Mouse (Mus musculus) midbrain, postnatal 0 days (tissue): ENCODE results near the gene Fxyd5. TPM values are rescaled to one million over a fixed set of nuclear protein-coding genes. Genes with fewer than 3 reads are reported as not detected.

Source experiments
- ATAC-seq: fragments of 200-750 bp; cut with Nextera tagmentation; 2 replicates; pipeline ENCODE4 v1.8.0; 2017; ENCODE audit warnings: moderate number of reproducible peaks, mild to moderate bottlenecking, moderate TSS enrichment, moderate library complexity; ENCODE audit not compliant: low FRiP score
- DNase-seq: peaks from one replicate; pipeline ENCODE4 v3.0.0-alpha.2; 2015; ENCODE audit warnings: low spot score
- H3K27ac ChIP-seq: fragments of 300-500 bp; sonication (generic); 2 replicates; pipeline ENCODE4 v1.5.1; 2014; ENCODE audit warnings: low read depth, mild to moderate bottlenecking, low read length, mixed read lengths
- H3K27me3 ChIP-seq: fragments of 300-500 bp; sonication (generic); 2 replicates; pipeline ENCODE4 v1.6.1; 2014; ENCODE audit warnings: low read length, control low read depth, mixed read lengths; ENCODE audit not compliant: insufficient read depth
- H3K36me3 ChIP-seq: fragments of 300-500 bp; sonication (generic); 2 replicates; pipeline ENCODE4 v1.6.1; 2014; ENCODE audit warnings: low read length, control low read depth, mixed read lengths; ENCODE audit not compliant: insufficient read depth
- H3K4me1 ChIP-seq: fragments of 300-500 bp; sonication (generic); 2 replicates; pipeline ENCODE4 v1.6.1; 2014; ENCODE audit warnings: mild to moderate bottlenecking, control low read depth, antibody characterized with exemption, low read length, mixed read lengths; ENCODE audit not compliant: insufficient read depth
- H3K4me2 ChIP-seq: fragments of 300-500 bp; sonication (generic); 2 replicates; pipeline ENCODE4 v1.6.1; 2014; ENCODE audit warnings: low read depth, mild to moderate bottlenecking, low read length, mixed read lengths; ENCODE audit not compliant: poor library complexity, severe bottlenecking
- H3K4me3 ChIP-seq: fragments of 300-500 bp; sonication (generic); 2 replicates; pipeline ENCODE4 v1.5.1; 2014; ENCODE audit warnings: low read depth, mild to moderate bottlenecking, low read length, moderate library complexity
- H3K9ac ChIP-seq: fragments of 300-500 bp; sonication (generic); replicated peaks from 2 replicates; pipeline ENCODE4 v1.6.1; 2014; ENCODE audit warnings: mild to moderate bottlenecking, low read length, moderate library complexity, mixed read lengths; ENCODE audit not compliant: poor library complexity, severe bottlenecking
- H3K9me3 ChIP-seq: fragments of 300-500 bp; sonication (generic); 2 replicates; pipeline ENCODE4 v1.6.1; 2016; ENCODE audit warnings: low read length, control low read depth
- CTCF ChIP-seq: IDR thresholded peaks from 2 replicates; pipeline ENCODE4 v1.5.1; 2016; ENCODE audit warnings: antibody characterized with exemption, mild to moderate bottlenecking
- WGBS: fragments of 180-500 bp; shearing (Covaris S2); extraction: QIAGEN DNeasy Blood & Tissue Kit; methylation state at CpG from one replicate; pipeline ENCODE4 v1.1.7; 2014; 5-methylcytosine and 5-hydroxymethylcytosine counted together
- polyA plus RNA-seq: library from polyadenylated mRNA; unstranded; fragments of >200 nt; fragmentation: Nextera tagmentation; extraction: Ambion mirVana; gene quantifications from 2 replicates; pipeline ENCODE4 v1.2.1, GENCODE M21; 2015
- total RNA-seq: library from RNA; depleted of rRNA; stranded (reverse); fragments of >200 nt; gene quantifications from 2 replicates; pipeline ENCODE4 v1.2.3, GENCODE M21; 2014

Fxyd5 gene
- total and polyA plus RNA-seq, 2 experiments from 2014 or later, result 31.9 to 48.0 TPM

GRCm38 (mm10) chr7:31037675-31038074 lies 4.6 kb downstream of the Fxyd5 start:
- DNase-seq (no peak), ATAC-seq (no peak)
- 56% methylated on average over 2 of the region's 2 CpGs for WGBS
- Histone ChIP-seq H3K27me3 (peaks cover 15% of the 10 kb centered on the region), H3K9me3 (no peaks in the 10 kb centered on the region), H3K4me3 (no peak overlapping the region), H3K9ac (no peak overlapping the region), H3K36me3 (peaks cover 11% of the 10 kb centered on the region), H3K27ac (no peak overlapping the region), H3K4me1 (no peaks in the 10 kb centered on the region), H3K4me2 (no peak overlapping the region)
- TF ChIP-seq CTCF, result no peak

GRCm38 (mm10) chr7:31036917-31037316 lies 5.4 kb downstream of the Fxyd5 start:
- no peak overlapping the region for H3K9ac ChIP-seq

DNA sequence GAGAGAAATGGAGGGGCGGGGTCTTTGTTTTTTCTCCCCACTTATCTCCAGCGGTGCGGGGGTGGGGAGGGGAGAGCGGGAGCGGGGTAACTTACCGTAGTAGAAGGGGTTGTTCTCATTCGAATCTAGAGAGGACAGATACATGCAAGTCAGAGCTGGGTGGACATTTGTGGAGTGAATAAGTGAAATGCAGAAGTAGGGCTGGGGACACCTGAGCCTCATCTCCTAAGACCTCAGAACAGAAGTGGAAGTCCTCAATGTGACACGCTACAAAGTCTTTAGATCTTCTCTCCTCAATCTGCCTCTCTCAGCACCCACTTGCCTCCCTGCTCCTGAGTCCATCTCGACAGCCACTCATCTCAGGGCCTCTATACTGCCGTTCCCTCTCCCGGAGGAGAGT lies 7.0 kb downstream of the Fxyd5 start:
- no peak overlapping the region for H3K9ac ChIP-seq
- no peaks in the 10 kb centered on the region for H3K4me1 ChIP-seq
- H3K27me3 ChIP-seq, result no peaks in the 10 kb centered on the region; the same call in 1 of the 2 replicates
- no peak for TF ChIP-seq CTCF
- no peaks in the 10 kb centered on the region for H3K9me3 ChIP-seq
- ATAC-seq (no peak), DNase-seq (no peak)
- no peak overlapping the region for H3K4me2 ChIP-seq
- H3K4me3 ChIP-seq, result no peak overlapping the region
- 85% methylated on average over 11 of the region's 11 CpGs for WGBS
- no peak overlapping the region for H3K27ac ChIP-seq
- H3K36me3 ChIP-seq, result peaks cover 5% of the 10 kb centered on the region; the same call in 1 of the 2 replicates

More at GRCm38 (mm10) chr7:31036917-31037316, 5.4 kb downstream of the Fxyd5 start:
- Histone ChIP-seq H3K27me3 (peaks cover 8% of the 10 kb centered on the region), H3K27ac (no peak overlapping the region), H3K9me3 (no peaks in the 10 kb centered on the region), H3K4me1 (no peaks in the 10 kb centered on the region), H3K4me3 (no peak overlapping the region), H3K4me2 (no peak overlapping the region), H3K36me3 (peaks cover 9% of the 10 kb centered on the region)
- DNase-seq (no peak), ATAC-seq (no peak)
- TF ChIP-seq CTCF, result no peak
- 87% methylated on average over 7 of the region's 7 CpGs for WGBS

GRCm38 (mm10) chr7:31034789-31035188 lies 7.5 kb downstream of the Fxyd5 start:
- Histone ChIP-seq H3K27ac (no peak overlapping the region), H3K9me3 (no peaks in the 10 kb centered on the region), H3K36me3 (peaks cover 5% of the 10 kb centered on the region; the same call in 1 of the 2 replicates), H3K4me1 (no peaks in the 10 kb centered on the region), H3K9ac (no peak overlapping the region), H3K4me2 (no peak overlapping the region), H3K27me3 (no peaks in the 10 kb centered on the region), H3K4me3 (no peak overlapping the region)
- DNase-seq (no peak), ATAC-seq (no peak)
- WGBS, result 62% methylated on average over 11 of the region's 11 CpGs
- TF ChIP-seq CTCF, result peak; percentile 37

DNA sequence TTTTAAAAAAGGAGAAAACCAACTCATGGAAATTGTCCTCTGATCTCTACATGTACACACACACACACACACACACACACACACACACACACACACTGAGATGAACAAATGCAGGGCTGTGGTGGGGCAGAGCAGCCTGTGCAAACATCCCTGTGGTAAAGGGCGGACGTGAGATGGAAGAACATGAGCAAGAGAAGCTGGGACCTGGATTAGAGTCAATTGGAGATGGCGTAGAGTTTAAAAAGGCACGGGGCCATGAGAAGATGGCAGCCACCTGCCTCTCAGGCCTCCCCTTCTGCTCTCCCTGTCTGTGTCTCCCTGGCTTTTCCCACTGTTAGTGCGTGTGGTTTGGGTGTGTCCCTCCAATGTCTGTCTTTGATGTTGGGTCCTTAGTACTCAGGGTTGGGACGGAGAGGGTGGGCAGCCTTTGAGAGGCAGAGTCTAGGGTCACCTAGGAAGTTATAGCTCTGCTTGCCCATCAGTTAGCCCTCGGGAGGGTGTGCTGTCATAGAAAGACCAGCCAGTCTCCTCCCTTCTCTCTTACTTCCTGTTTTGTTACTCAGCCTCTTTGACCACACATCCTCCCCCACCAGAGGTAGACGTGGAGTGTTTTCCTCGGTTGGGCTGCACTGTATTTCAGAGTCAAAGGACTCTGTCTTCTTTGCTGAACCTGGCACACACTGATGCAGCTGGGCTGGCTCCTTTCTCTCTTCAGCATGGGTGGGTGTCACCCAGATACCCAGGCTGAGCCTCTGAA lies 8.7 kb downstream of the Fxyd5 start:
- 77% methylated on average over 9 of the region's 9 CpGs for WGBS

GRCm38 (mm10) chr7:31031731-31032130 lies 10.6 kb downstream of the Fxyd5 start:
- H3K4me3 ChIP-seq, result no peak overlapping the region
- H3K27me3 ChIP-seq, result no peaks in the 10 kb centered on the region
- no peaks in the 10 kb centered on the region for H3K9me3 ChIP-seq
- WGBS, result 73% methylated on average over 7 of the region's 7 CpGs
- no peak overlapping the region for H3K27ac ChIP-seq
- H3K36me3 ChIP-seq, result peaks cover 5% of the 10 kb centered on the region; the same call in 1 of the 2 replicates
- ATAC-seq (no peak), DNase-seq (no peak)
- H3K4me1 ChIP-seq, result no peaks in the 10 kb centered on the region
- TF ChIP-seq CTCF, result no peak
- H3K4me2 ChIP-seq, result no peak overlapping the region
- no peak overlapping the region for H3K9ac ChIP-seq

More for the DNA sequence above, 8.7 kb downstream of the Fxyd5 start:
- H3K4me2 ChIP-seq, result no peak overlapping the region
- no peaks in the 10 kb centered on the region for H3K9me3 ChIP-seq
- no peak for ATAC-seq
- H3K4me1 ChIP-seq, result no peaks in the 10 kb centered on the region
- H3K27me3 ChIP-seq, result no peaks in the 10 kb centered on the region
- no peak overlapping the region for H3K4me3 ChIP-seq
- H3K27ac ChIP-seq, result no peak overlapping the region
- H3K9ac ChIP-seq, result no peak overlapping the region
- no peak for TF ChIP-seq CTCF
- no peak for DNase-seq
- H3K36me3 ChIP-seq, result peaks cover 5% of the 10 kb centered on the region; the same call in 1 of the 2 replicates
